Mouse (Mus musculus): Measurements from ENCODE around the gene Hoxc11.

- no peak for TF ChIP-seq CTCF (IDR thresholded peaks at IDR 0.05; ENCODE audit: insufficient read depth, low read length)
- TF ChIP-seq POLR2A (IDR thresholded peaks at IDR 0.05; ENCODE audit: borderline replicate concordance, extremely low read depth, low read depth, low read length), result no peak
Observed at GRCm38 (mm10) chr15:102955007-102955382, 768 bp downstream of the Hoxc11 start.
